Mouse (Mus musculus): ENCODE data around the gene Ciita.

The Ciita gene

DNA sequence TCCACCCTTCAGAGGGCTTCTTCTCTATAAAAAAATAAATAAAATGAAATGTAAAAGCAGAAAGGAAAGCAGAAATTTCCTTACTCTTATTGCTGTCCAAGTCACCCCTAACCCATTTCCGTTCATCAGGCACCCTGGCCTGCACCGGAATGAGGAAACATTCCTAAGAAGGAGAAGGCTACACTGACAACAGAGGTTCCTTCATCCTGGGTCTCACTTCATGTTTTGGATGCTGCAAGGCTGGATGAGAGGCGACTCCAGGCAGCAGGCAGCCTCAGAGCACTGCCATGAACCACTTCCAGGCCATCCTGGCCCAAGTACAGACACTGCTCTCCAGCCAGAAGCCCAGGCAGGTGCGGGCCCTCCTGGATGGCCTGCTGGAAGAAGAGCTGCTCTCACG lies at the start of gene Ciita:
Gene Ciita (plus strand): TSS at position 203 of the 400 bp plus-strand sequence.
- no peak for DNase-seq (ENCODE audit: low read depth, low spot score)

DNA sequence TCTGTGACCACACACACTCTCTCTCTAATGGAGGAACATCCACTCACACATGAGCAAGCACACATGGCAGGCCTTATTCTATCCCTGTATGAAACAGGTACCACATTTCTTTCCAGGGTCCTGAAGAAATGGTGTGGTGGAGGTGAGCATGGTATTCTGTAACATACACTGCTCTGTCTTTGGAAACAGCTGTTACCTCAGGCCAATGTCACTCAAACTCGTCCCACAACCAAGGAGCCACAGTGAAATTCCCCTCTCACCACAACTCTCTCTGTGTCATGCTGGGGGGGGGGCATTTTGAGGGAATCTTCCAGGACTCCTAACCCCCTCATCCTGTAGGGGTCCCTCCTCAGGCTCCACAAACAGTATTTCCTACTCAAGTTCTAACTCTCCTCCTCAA lies 47.9 kb upstream of the Ciita start:
- no peak for DNase-seq (ENCODE audit: low read depth, low spot score)

DNA sequence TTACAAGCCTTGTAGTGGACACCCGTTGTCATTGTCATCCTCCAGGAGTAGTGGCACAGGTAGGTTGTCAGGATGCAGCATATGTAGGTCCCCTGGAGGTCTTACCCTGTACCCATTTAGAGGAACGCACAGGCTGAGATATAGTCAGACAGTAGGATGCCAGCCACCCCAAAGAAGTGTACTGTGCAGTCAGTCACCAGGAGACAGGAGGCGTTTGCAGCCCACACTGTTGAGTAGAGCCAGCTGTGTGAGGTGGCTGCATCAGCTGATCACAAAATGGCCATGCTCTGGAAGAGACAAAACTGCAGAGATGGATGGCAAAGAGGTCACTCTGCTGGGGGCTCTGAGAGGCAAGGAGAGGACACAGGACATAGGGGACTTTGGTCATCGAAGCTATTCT lies 47.5 kb upstream of the Ciita start:
- DNase-seq (ENCODE audit: low read depth, low spot score) = no peak

DNA sequence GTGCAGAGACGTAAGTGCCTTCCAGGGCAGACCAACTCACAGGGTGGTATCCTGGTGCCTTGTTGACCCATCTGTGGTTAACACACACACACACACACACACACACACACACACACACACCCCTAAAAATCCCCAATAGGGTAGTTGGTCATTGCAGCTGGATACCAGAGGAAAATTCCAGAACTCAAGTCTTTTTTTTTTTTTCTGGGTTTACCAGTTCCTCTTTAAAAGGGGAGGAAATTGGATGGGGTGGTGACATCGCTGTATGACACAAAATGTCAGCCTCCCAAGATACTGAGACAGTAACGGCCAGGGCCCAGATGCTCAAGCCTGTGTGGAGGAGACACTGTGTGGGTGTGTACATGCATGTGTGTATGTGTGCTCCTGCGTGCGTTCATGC lies 46.5 kb upstream of the Ciita start:
- DNase-seq (ENCODE audit: low read depth, low spot score) = no peak

DNA sequence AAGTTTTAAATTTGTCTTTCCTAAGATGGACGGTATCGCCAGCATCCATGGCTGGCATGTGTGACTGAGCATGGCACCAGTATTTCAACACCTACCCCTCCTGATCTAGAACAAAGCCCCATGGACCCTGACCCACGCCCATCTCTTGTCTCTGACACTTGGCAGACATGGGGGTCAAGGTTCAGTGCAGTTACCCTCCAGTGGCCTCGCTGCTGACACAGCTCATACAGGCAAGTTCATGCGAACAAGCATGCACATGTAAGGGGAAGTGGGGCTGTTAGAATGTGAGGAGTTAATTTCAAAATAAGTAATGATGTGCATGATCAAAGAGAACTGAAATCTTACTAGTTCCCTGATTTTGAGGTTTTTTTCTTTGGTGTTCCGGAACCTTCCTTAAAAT lies 43.7 kb upstream of the Ciita start:
- no peak for DNase-seq (ENCODE audit: low read depth, low spot score)

DNA sequence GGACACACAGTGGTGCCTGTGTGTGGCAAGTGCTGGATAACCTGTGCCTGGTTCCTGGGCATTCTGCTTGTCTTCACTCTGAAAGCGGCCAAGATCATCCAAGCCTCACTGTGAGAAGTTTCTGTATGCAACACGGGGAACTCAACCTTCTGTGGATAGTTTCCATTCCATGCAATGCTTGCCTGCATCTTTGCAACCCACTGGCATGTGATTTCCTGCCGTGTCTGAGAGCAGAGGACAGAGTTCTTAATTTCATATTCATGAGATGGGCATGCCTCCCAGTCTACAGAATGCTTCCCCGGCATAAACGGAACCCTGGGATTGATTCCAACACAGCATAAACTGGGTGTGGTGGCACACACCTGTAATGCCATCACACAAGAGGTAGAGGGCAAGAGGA lies 41.8 kb upstream of the Ciita start:
- no peak for DNase-seq (ENCODE audit: low read depth, low spot score)

DNA sequence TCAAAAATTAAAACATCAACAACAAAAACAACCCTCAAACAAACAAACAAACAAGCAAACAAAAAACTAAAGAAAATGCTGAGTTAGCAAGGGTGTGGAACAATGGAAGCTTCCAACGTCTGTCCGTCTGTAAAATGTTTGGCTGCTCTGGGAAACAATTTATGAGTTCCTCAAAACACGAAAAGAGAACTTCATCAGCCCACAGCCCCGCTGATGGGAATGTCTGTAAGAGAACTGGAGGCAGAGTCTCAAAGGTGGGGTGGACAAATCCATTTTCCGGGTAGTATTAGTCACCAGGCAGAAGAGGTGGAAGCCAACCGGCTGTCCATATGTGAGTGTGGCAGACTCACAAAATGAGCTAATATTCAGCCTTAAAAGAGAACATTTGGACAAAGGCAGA lies 38.5 kb upstream of the Ciita start:
- no peak for DNase-seq (ENCODE audit: low read depth, low spot score)

DNA sequence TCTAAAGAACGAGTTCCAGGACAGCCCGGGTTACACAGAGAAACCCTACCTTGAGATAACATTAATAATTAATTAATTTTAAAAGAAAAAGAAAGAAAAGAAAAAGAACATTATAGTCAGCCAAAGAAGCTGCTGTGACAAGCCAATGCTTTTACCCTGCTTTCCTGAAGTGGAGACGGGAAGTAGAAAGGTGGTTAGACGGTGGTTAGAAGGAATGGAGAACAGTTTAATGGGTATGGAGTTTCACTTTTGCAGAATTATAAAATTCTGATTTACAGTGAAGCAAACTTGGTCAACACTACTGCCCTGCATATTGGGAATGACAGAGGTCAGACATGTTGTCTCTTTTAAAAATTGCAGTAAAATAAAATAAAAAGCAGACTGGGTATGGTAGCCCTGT lies 38.1 kb upstream of the Ciita start:
- DNase-seq (ENCODE audit: low read depth, low spot score) = no peak

DNA sequence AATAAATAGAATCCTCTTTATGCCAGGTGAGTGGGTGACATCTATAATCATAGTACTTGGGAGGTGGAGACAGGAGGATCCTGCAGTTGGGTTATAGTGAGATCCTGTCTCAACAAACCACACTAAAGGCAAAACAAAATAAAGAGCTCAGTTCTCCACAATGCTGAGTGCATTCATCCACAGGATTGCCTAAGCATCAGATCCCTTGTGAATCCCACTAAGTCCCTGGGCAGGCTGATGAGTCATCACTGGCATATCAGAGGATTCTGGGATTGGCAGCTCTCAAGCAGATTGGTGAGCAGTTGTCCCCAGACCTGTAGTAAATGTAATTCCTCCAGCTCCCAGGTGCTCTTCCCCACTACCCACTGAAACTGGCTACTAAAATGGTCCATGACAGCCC lies 36.1 kb upstream of the Ciita start:
- no peak for DNase-seq (ENCODE audit: low read depth, low spot score)

DNA sequence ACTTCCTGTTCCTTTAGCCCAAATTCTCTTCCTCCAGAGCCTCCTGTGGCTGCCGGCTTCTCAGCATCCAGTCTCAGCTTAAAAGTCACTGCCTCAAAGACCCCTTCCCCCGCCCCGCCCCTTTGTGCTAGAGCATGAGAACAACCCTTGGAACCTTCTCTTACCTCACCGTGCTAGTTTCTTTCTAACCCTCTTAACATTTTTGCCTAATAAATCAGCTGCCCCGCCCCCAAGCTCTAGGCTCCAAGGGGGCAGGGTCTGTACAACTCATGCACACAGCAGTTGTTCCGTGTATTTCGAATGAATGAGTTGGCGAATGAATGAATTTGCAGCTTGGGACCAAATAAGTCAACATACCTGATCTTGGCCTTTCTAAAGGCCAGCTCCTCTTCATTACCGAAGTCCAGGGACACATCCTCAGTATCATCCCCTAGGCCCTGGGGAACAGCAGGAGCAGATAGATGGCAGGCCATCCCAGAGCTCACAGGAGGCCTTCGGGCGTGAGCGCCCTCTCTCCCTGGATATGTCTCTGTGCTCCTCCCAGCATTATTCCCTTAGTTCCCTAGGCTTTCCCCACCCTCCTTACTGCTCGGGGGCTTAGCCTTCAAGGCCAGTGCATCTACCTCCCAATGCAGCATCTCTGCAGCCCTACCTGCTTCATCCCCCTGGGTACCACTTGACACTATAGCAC lies 33.1 kb upstream of the Ciita start:
- DNase-seq (ENCODE audit: low read depth, low spot score) = no peak

DNA sequence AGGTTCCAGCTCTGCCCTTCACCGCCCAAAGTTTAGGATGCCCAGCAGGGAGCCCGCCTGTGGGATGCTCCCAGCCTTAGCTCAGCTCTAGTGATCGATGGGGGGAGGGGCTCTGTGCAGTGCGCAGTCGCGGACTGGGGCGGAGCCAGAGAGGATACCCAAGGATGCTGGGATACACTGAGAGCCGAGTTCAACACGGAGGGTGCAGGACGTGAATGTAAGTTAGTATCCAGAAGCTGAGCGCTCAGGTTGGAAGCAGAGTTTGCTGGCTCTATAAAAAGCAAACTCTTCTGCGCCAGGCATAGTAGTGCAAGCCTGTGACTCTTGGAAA lies 32.6 kb upstream of the Ciita start, which contains the start of gene Tvp23a:
Gene Tvp23a (minus strand): TSS at position 99 of the 331 bp plus-strand sequence.
- peak; percentile 79 for DNase-seq (ENCODE audit: low read depth, low spot score)

DNA sequence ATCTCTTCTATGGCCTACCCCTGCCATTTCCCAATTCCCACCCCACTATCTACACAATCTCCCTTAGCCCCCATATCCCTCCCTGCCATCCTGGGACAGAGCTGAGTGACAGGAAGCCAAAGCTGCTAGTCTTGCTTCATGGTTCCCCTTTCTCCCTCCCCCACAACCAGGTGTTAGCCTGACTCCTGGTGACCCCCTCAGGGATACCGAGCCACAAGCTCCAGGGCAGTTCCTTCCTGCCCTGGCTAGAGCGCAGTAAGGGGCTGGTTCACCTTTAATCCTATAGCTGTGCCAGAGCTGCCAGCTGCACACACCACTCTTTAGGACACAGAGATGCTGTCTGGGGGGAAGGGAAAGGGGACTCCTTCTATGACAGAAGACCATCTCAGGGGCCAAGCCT lies 32.1 kb upstream of the Ciita start:
- no peak for DNase-seq (ENCODE audit: low read depth, low spot score)

DNA sequence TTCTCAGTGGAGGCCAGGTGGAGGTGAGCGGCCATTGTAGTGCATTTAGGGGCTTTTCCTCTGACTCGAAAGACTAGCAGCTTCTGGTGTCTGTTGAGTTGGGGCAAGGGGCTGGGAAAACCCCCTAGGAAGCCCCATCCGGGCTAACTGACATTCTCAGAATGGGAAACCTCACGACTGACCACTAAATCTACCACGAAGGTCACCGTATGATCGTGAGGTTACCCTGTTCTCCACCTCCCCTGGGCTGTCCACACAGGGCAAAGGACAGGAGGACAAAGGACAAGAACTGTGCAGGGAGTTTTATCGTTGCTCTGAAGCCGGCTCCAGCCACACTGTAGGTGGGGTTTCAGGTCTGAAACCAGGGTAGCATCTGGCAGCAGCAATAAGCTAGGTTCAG lies 30.9 kb upstream of the Ciita start:
- no peak for DNase-seq (ENCODE audit: low read depth, low spot score)

DNA sequence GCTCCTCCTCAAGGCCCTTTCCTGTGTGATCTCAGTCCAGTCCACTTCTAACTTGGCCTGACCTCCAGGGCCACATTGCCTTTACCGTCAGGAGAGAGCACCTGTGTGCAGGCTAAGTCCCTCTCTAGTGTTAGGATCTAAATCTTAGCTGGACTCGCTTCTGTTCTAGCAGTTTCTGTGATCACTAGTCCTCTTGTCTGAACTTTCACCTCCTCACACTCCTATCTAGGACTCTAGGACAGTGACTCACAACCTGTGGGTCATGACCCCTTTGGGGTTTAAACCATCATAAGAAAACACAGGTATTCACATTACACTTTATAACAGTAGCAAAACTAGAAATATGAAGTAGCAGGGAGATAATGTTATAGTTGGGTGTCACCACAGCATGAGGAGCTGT lies 28.0 kb upstream of the Ciita start:
- no peak for DNase-seq (ENCODE audit: low read depth, low spot score)

DNA sequence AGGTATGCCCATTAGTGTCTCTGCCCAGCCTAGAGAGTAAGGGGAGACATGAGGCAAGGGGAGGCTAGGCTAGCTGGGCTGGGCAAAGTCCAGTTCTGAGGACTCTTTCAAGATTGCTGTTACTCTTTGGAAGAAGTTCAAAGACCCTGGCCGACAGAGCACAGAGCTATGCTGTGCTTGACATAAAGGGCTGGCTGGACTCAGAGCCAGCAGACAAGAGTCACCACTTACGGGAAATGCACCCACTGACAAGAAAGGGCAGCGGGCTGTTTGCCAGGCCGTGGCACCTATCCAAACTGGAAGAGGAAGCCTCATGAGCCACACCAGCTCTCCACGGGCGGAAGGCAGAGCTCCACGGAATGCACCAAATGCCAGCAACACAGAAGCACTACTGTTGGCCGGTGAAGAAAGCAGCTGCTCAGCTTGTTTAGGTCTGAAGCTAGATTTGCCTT lies 27.4 kb upstream of the Ciita start:
- DNase-seq (ENCODE audit: low read depth, low spot score) = no peak

DNA sequence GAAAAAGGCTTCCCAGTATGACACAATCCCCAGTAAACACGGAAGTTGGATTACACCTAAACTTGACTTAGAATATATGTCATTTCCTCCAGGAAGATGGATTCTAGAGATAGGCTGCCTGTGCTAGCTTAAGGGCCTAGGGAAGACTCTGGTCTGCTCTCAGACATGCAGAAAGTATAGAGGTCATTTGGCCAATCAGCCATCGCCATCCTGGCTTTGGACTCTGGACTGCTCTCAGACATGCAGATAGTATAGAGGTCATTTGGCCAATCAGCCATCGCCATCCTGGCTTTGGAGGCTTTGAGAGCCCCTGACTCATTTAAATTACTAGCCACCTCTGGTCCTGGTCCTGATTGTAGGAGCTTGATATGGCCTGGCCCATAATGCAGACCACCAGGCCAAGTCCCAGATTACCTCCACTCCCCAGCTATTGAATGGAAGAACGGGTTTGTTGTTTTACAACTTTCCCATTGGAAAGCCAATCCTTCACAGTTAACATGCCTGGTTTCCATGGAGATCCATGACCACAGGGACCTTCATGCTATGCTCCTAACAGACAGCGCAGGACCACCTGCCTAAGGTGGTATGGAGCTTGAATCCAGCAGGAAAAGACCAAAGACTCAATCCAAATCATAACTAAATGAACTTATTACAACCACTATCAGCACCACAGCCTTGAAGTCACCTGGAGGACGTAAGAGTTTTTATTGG lies 25.8 kb upstream of the Ciita start:
- no peak for DNase-seq (ENCODE audit: low read depth, low spot score)

DNA sequence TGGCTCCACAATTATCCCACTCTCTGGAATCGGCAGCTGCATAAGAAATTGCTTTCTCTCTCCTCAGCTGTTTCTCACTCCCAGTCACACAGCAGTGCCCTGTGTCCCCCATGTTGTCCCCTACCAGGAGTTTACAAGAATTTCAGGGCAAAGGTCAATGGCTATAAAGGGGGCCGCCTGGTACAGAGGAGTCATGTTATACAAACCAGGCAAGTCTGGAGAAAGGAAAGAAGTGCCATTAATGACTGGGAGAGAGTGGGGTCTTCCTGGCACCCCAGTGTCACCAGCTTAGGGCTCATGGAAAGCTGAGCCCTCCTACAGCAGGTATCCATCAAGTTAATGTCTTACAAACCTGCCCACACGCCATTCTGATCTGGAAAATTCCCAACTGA lies 25.3 kb upstream of the Ciita start:
- peak; percentile 23 for DNase-seq (ENCODE audit: low read depth, low spot score)

DNA sequence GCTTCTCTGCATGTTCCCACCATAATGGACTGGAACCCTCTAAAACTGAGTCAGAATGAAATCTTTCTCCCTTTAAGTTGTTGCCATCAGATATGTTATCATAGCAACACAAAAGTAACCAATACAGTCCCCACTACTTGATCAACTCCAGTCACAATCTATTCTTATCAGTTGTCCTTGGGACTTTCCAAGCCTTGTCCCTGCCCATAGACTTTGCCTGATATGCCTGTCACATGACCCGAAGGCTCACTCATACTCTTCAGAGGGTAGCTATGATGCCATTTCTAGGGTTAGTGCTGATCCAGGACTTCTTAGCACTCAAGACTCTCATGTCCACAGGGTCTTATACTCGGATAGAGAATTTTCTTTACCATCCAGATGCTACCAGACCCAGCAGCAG lies 19.7 kb upstream of the Ciita start:
- no peak for DNase-seq (ENCODE audit: low read depth, low spot score)

DNA sequence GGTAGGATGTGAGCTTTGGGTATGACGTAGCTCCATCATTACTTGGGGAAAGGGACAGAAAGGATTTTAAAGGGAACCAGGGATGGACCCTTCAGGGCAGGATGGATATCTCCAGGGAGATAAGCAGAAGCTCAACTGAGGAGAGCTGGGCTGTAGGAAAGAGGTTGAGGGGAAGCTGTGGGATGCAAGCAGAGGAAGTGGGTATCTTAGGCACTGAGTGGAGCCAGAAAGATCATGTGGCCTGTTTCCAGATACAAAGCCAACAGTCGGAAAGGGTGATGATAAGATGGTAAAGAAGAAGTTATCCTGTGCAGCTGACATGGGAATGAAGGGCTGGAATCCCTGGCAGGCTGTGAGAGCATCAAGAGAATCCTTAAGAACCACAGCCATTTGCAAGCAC lies 18.7 kb upstream of the Ciita start:
- no peak for DNase-seq (ENCODE audit: low read depth, low spot score)

DNA sequence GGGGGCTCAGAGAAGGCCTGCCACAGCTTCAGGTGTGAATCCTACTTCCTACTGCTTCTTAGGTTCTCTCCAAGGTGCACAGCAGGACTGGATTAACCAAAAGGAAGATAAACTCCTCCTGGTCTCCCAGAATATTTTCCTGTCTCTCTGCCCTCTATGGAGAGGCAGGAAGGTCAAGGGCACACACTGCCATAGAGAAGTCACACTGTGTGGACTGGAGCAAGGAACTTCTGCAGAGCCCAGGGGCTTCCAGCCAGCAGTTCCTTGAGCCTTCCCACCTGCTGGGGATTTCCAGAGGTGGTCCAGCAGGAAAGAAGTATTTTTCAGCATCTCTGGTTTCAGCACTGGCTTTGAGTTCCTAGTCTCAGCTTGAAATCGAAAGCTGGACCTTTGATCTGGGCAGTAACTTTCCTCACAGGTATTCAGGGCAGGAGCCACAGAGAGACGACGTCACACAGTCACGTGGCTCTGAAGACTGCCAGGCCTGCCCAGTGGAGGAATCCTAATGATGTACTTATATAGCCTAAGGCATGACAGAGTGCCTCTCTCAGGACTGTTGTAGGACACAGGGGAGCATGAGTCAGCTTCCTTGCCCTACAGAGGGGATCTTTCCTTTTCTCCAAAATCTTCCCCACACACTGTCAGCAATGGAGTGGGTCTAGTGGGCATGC lies 14.7 kb upstream of the Ciita start:
- no peak for DNase-seq (ENCODE audit: low read depth, low spot score)

DNA sequence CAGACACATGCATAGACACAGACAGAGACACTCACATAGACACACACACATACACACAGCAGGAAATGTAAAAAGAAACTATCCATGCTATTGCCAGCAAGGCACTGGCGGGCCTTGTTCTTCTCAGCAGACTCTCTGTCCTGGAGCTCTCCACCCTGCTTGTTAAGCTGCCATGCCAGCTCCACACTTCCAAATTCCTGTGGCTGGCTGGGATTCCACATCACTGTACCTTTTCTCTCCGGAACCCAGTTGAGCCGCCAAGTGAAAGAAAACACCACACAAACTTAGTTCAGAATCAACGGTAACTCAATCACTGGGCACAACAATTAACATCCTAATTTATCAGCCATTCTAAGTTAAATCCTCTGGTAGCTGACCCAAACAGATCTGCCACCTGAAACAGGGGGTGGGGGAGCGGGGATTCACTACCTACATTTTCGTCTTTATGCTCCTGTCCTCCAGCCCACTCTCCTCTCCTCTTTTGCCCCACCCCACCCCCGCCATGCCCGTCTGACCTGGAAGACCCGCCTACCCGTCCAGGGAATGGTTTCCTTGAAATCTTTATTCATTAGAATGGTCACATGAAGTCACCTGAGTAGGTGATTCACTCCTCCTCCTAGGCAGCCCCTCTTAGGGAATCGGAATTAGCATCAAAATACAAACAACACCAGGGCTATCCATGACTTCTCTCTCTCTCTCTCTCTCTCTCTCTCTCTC lies 12.3 kb upstream of the Ciita start:
- DNase-seq (ENCODE audit: low read depth, low spot score) = no peak

DNA sequence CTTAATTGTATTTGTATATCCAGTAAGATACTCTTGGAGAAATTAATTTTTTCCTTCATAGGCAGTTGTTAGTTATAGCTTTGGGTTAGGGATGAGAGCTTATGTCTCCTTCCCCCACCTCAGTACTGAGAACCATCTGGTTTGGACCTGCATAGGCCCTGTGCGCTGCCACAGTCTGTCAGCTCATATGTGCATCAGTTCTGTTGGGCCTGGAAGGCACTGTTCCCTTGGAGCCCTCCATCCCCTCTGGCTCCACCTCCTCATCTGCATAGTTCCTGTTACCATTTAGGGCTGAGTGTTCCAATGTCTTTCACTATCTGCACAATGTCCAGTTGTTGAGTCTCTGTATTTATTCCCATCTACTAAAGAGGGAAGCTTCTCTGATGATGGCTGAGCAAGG lies 11.7 kb upstream of the Ciita start:
- DNase-seq (ENCODE audit: low read depth, low spot score) = no peak

Measured in embryo, embryonic 11.5 days (tissue).